Mouse (Mus musculus) midbrain, embryonic 14.5 days (tissue): Measurements from ENCODE around the gene Tlcd2. TPM values are rescaled to one million over a fixed set of nuclear protein-coding genes. Genes with fewer than 3 reads are reported as not detected.

Experiments used
- ATAC-seq: fragments of 200-750 bp; cut with Nextera tagmentation; 2 replicates; pipeline ENCODE4 v1.8.0; 2017; ENCODE audit warnings: moderate number of reproducible peaks, moderate library complexity; ENCODE audit not compliant: low FRiP score, low TSS enrichment
- DNase-seq: peaks from one replicate; pipeline ENCODE4 v3.0.0-alpha.2; 2015
- H3K27ac ChIP-seq: fragments of 300-500 bp; sonication (generic); replicated peaks from 2 replicates; pipeline ENCODE4 v1.5.1; 2014; ENCODE audit warnings: mild to moderate bottlenecking, low read depth, low read length, moderate library complexity
- H3K27me3 ChIP-seq: fragments of 300-500 bp; sonication (generic); 2 replicates; pipeline ENCODE4 v1.6.1; 2014; ENCODE audit warnings: low read length, control low read depth, mixed read lengths; ENCODE audit not compliant: control insufficient read depth, insufficient read depth
- H3K36me3 ChIP-seq: fragments of 300-500 bp; sonication (generic); 2 replicates; pipeline ENCODE4 v1.6.1; 2014; ENCODE audit warnings: low read length, control low read depth; ENCODE audit not compliant: control insufficient read depth, insufficient read depth
- H3K4me1 ChIP-seq: fragments of 300-500 bp; sonication (generic); 2 replicates; pipeline ENCODE4 v1.6.1; 2014; ENCODE audit warnings: mild to moderate bottlenecking, antibody characterized with exemption, low read length, control low read depth; ENCODE audit not compliant: control insufficient read depth, insufficient read depth
- H3K4me2 ChIP-seq: fragments of 300-500 bp; sonication (generic); 2 replicates; pipeline ENCODE4 v1.6.1; 2014; ENCODE audit warnings: mild to moderate bottlenecking, low read length, moderate library complexity
- H3K4me3 ChIP-seq: fragments of 300-500 bp; sonication (generic); replicated peaks from 2 replicates; pipeline ENCODE4 v1.5.1; 2014; ENCODE audit warnings: low read depth, low read length
- H3K9ac ChIP-seq: fragments of 300-500 bp; sonication (generic); replicated peaks from 2 replicates; pipeline ENCODE4 v1.6.1; 2014; ENCODE audit warnings: mild to moderate bottlenecking, low read length, moderate library complexity
- H3K9me3 ChIP-seq: fragments of 300-500 bp; sonication (generic); 2 replicates; pipeline ENCODE4 v1.6.1; 2016; ENCODE audit warnings: low read length, control low read depth, mixed read lengths; ENCODE audit not compliant: control insufficient read depth
- WGBS: fragments of 180-500 bp; shearing (Covaris S2); extraction: QIAGEN DNeasy Blood & Tissue Kit; methylation state at CpG from one replicate; pipeline ENCODE4 v1.1.7; 2014; 5-methylcytosine and 5-hydroxymethylcytosine counted together
- microRNA counts: library from miRNA; unstranded; fragments of <30 nt; microRNA quantifications from one replicate; lab custom pipeline; 2016
- microRNA-seq: library from miRNA; unstranded; fragments of <30 nt; microRNA quantifications from one replicate; pipeline ENCODE4, GENCODE M21; 2016
- polyA plus RNA-seq: library from polyadenylated mRNA; unstranded; fragments of >200 nt; fragmentation: Nextera tagmentation; extraction: Ambion mirVana; gene quantifications from 2 replicates; pipeline ENCODE4 v1.2.1, GENCODE M21; 2014

The Tlcd2 gene
- polyA plus RNA-seq, 1 experiment from 2014 or later = 2.5 TPM

DNA sequence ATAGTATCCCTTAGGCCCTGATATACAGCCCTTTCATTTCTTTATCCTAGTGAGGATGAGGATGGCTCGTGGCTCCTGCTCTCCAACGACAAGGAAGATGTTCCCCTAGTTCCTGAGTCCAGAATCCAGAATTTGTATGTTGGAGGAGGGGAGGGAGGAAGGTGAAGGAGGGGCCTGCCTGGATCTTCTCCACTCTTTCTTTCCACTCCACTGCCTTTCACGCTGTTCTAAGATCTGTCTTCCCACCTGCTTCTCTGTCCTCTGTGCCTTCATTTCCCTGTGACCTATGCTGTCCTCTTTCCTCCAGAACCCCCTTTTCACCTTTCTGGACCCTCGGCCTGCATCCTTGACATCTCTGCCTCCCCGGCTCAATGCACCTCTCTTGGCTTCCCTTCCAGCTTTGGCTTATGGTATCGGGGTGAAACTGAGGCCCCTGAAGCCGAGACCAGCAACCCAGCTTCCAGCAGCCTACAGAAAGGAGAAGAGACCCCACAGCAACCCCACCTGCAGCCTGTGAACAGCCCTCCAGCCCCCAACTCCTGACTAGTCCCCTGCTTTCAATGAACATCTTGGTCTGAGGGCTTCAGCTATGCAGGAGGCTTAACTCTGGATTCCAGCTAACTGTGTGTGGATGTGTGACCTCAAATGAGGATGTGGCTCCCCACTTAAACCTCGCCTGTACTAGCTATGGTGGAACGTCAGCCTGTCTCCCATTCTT is 50.9 kb downstream of the Tlcd2 start:
- Histone ChIP-seq H3K9ac (no peak overlapping the region), H3K4me3 (no peak overlapping the region), H3K4me2 (no peak overlapping the region), H3K9me3 (no peaks in the 10 kb centered on the region), H3K27ac (no peak overlapping the region), H3K4me1 (0 out of 2 replicates have a peak, but pooled peaks cover 10% of the 10 kb centered on the region), H3K27me3 (no peaks in the 10 kb centered on the region), H3K36me3 (peaks cover 27% of the 10 kb centered on the region)
- ATAC-seq = no peak
- DNase-seq = no peak
- WGBS = 82% methylated on average over 9 of the region's 9 CpGs

DNA sequence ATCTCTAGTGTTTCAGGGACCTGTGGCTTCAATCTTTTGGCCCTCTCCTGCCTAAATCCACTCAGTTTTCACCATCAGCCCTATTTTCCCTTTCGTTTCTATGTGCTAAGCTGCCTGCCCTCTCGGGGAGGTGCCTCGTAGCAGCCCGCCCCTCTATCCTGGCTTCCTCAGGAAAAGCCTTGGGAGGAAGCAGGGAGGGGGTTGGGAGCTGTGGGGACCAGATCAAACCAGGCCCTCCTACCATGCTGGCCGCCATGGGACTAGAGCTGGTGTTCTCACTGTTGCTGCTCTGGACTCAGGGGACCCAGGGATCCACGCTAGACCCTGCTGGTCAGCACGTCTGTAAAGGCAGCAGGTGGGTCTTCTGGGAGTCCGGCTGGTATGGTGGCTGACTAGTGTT is 51.8 kb downstream of the Tlcd2 start, which contains the start of gene Scarf1:
Gene Scarf1, plus strand, starts transcription at position 205 of the 400 bp plus-strand sequence.
- ATAC-seq (no peak), DNase-seq (no peak)
- Histone ChIP-seq H3K4me2 (0 out of 2 replicates have a peak within 1 kb of the TSS, but pooled peaks have one; percentile 4), H3K9ac (no peak within 1 kb of the TSS), H3K4me1 (0 out of 2 replicates have a peak, but pooled peaks cover 10% of the 10 kb centered on the region), H3K9me3 (no peaks in the 10 kb centered on the region), H3K4me3 (no peak within 1 kb of the TSS), H3K36me3 (peaks cover 18% of the 10 kb centered on the region), H3K27me3 (no peaks in the 10 kb centered on the region), H3K27ac (no peak within 1 kb of the TSS)
- WGBS = 46% methylated on average over 8 of the region's 8 CpGs

DNA sequence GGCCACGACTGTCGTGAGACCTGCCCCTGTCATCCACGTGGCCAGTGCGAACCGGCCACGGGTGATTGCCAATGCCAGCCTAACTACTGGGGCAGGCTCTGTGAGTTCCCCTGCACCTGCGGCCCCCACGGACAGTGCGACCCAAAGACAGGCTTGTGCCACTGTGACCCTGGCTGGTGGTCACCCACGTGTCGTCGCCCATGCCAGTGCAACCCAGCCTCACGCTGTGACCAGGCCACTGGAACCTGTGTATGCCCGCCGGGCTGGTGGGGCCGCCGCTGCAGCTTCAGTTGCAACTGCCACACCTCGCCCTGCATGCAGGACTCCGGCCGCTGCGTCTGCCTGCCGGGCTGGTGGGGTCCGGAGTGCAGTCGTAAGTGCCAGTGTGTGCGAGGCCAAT is 53.7 kb downstream of the Tlcd2 start:
- no peak overlapping the region for H3K27ac ChIP-seq
- DNase-seq (no peak), ATAC-seq (no peak)
- H3K4me2 ChIP-seq = no peak overlapping the region
- WGBS = 92% methylated on average over 25 of the region's 25 CpGs
- H3K9ac ChIP-seq = no peak overlapping the region
- H3K36me3 ChIP-seq = 0 out of 2 replicates have a peak, but pooled peaks cover 4% of the 10 kb centered on the region
- no peaks in the 10 kb centered on the region for H3K9me3 ChIP-seq
- H3K4me3 ChIP-seq = no peak overlapping the region
- H3K4me1 ChIP-seq = 0 out of 2 replicates have a peak, but pooled peaks cover 2% of the 10 kb centered on the region
- no peaks in the 10 kb centered on the region for H3K27me3 ChIP-seq

DNA sequence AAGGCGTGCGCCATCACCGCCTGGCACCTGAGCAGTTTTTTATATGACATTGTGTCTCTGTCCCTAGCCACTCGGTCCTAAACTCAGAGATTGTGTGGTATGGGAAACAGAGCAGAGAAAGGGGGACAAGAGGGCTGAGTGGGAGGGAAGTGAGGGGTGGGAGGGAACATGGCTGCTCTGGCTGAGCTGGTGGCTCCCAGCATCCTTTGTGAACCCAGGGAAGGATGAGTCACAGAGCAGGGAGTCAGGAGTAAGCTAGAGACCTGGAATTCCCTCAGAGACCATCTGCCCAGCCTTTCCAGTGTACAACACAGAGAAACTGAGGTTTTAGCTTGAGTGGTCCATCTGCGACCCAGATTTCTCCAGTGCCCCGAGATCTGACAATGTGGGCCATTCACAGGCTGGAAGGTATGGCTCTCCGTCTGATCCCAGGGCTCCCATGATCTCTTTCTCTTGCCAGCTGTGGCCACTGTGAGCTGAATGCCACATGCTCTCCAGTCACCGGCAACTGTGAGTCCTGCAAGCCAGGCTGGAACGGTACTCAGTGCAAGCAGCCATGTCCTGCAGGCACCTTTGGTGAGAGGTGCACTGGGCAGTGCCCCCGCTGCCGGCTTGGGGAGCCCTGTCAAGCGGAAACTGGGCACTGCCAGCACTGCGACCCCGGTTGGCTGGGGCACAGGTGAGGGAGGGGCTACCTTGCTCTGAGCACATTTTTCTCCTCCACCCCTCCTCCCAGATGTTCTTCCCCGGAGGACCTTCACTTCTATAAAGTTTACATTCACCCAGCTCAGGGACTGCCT is 58.5 kb downstream of the Tlcd2 start:
- Histone ChIP-seq H3K27me3 (no peaks in the 10 kb centered on the region), H3K4me1 (no peaks in the 10 kb centered on the region), H3K27ac (no peak overlapping the region), H3K9me3 (no peaks in the 10 kb centered on the region), H3K4me2 (no peak overlapping the region), H3K9ac (no peak overlapping the region), H3K4me3 (no peak overlapping the region), H3K36me3 (no peaks in the 10 kb centered on the region)
- ATAC-seq = no peak
- no peak for DNase-seq
- 79% methylated on average over 15 of the region's 15 CpGs for WGBS

MicroRNAs within 50 kb of the gene (microRNA counts, 519-probe panel; counts per million panel counts)
- microRNA mmu-miR-22 (lab: Ali Mortazavi, UCI) = 6,033 counts per million, percentile 75 among the panel's probes with 10 or more counts

Small RNA genes lying within 50 kb of the gene (microRNA-seq; reads per million reads assigned to microRNA genes)
- 5,877 reads per million, percentile 93 among the genes with 10 or more reads in this experiment for gene Mir22

Other genes starting within 250 kb of the Tlcd2 start
- gene Rpa1, start 113.4 kb upstream of the Tlcd2 start, polyA plus RNA-seq = 48.3 and 50.0 TPM in 2 replicates
- gene Smyd4, start 113.3 kb upstream of the Tlcd2 start, polyA plus RNA-seq = 9.5 and 12.0 TPM in 2 replicates
- gene Serpinf1, start 39.0 kb upstream of the Tlcd2 start, polyA plus RNA-seq = 2.7 and 38.5 TPM in 2 replicates
- not detected in 2 replicates for gene Serpinf2, start 22.1 kb upstream of the Tlcd2 start, polyA plus RNA-seq
- gene Wdr81, start 7.0 kb upstream of the Tlcd2 start, polyA plus RNA-seq = 5.7 and 7.4 TPM in 2 replicates
- gene Prpf8, start 25.1 kb downstream of the Tlcd2 start, polyA plus RNA-seq = 59.9 and 89.5 TPM in 2 replicates
- gene Rilp, start 48.4 kb downstream of the Tlcd2 start, polyA plus RNA-seq = 1.0 and 1.6 TPM in 2 replicates
- 2.0 and 3.6 TPM in 2 replicates for gene Scarf1, start 51.8 kb downstream of the Tlcd2 start, polyA plus RNA-seq
- gene Slc43a2, start 70.0 kb downstream of the Tlcd2 start, polyA plus RNA-seq = 15.7 and 18.3 TPM in 2 replicates
- 115 and 120 TPM in 2 replicates for gene Pitpna, start 126.4 kb downstream of the Tlcd2 start, polyA plus RNA-seq
- gene Inpp5k, start 169.3 kb downstream of the Tlcd2 start, polyA plus RNA-seq = 49.2 and 53.0 TPM in 2 replicates
- 4.2 and 5.2 TPM in 2 replicates for gene Myo1c, start 188.8 kb downstream of the Tlcd2 start, polyA plus RNA-seq
- 83.7 and 114 TPM in 2 replicates for gene Crk, start 217.5 kb downstream of the Tlcd2 start, polyA plus RNA-seq